Mouse (Mus musculus) neural tube, embryonic 11.5 days (tissue): ENCODE measurements at regions not wholly inside any gene's neighbourhood (a gene's known extent, or its start where the extent isn't known, plus 50 kb on each side); places are given as distances from the start of the nearest gene placed in this dataset.
"Not testable (repeated sequence)": the region's sequence is repeated elsewhere in the genome, so short reads cannot be mapped to it uniquely, and the experiment has no call there.

ENCODE experiments used
- ATAC-seq: fragments of 200-750 bp; cut with Nextera tagmentation; 2 replicates; pipeline ENCODE4 v1.8.0; 2017; ENCODE audit warnings: moderate number of reproducible peaks, mild to moderate bottlenecking, moderate TSS enrichment, moderate library complexity; ENCODE audit not compliant: insufficient read depth, low FRiP score, low TSS enrichment
- DNase-seq: peaks from one replicate; pipeline ENCODE4 v3.0.0-alpha.2; 2015; ENCODE audit warnings: low spot score
- H3K27ac ChIP-seq: fragments of 300-500 bp; sonication (generic); 2 replicates; pipeline ENCODE4 v1.5.1; 2014; ENCODE audit warnings: low read depth, mild to moderate bottlenecking, low read length
- H3K27me3 ChIP-seq: fragments of 300-500 bp; sonication (generic); 2 replicates; pipeline ENCODE4 v1.6.1; 2014; ENCODE audit warnings: mild to moderate bottlenecking, low read length, mixed read lengths; ENCODE audit not compliant: control insufficient read depth, insufficient read depth
- H3K36me3 ChIP-seq: fragments of 300-500 bp; sonication (generic); 2 replicates; pipeline ENCODE4 v1.6.1; 2014; ENCODE audit warnings: mild to moderate bottlenecking, low read length, moderate library complexity, mixed read lengths; ENCODE audit not compliant: control insufficient read depth, insufficient read depth
- H3K4me1 ChIP-seq: fragments of 300-500 bp; sonication (generic); 2 replicates; pipeline ENCODE4 v1.6.1; 2014; ENCODE audit warnings: low read length, mixed read lengths; ENCODE audit not compliant: control insufficient read depth, insufficient read depth
- H3K4me2 ChIP-seq: fragments of 300-500 bp; sonication (generic); 2 replicates; pipeline ENCODE4 v1.6.1; 2014; ENCODE audit warnings: low read depth, mild to moderate bottlenecking, moderate library complexity
- H3K4me3 ChIP-seq: fragments of 300-500 bp; sonication (generic); 2 replicates; pipeline ENCODE4 v1.5.1; 2014; ENCODE audit warnings: low read depth, low read length
- H3K9ac ChIP-seq: fragments of 300-500 bp; sonication (generic); 2 replicates; pipeline ENCODE4 v1.6.1; 2014; ENCODE audit warnings: mild to moderate bottlenecking, low read length
- H3K9me3 ChIP-seq: fragments of 300-500 bp; sonication (generic); 2 replicates; pipeline ENCODE4 v1.6.1; 2016; ENCODE audit warnings: low read length; ENCODE audit not compliant: control insufficient read depth
- WGBS: fragments of 180-500 bp; shearing (Covaris S2); extraction: QIAGEN DNeasy Blood & Tissue Kit; methylation state at CpG from one replicate; pipeline ENCODE4 v1.1.7; 2014; 5-methylcytosine and 5-hydroxymethylcytosine counted together

DNA sequence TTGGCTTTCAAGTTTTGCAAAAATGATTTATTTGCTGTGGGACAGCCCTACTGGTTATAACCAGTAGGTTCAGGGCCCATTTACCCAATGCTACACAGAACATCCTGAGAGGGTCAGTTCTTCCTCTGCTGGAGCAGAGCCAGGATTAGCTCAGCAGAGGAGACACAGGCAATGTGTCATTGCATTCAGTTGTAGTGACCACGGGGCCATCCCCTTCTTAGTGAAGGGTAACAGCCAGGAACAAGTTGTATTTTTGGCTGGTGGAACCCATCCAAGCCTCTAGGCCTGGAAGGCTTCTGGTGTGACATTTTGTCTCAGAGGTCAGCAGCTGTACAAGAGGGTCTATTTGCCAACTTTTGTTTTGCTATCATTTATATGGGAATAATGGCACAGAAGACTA is 120.6 kb upstream of the Dlgap1 start:
- DNase-seq (no peak), ATAC-seq (no peak)
- 79% methylated on average over 1 of the region's 1 CpGs for whole genome bisulfite sequencing
- Histone ChIP-seq H3K9ac (no peak overlapping the region), H3K27me3 (no peaks in the 10 kb centered on the region), H3K4me3 (no peak overlapping the region), H3K4me1 (no peaks in the 10 kb centered on the region), H3K4me2 (no peak overlapping the region), H3K9me3 (no peaks in the 10 kb centered on the region), H3K27ac (no peak overlapping the region), H3K36me3 (no peaks in the 10 kb centered on the region)

GRCm38 (mm10) chr17:69850075-69850474 is 118.8 kb upstream of the Dlgap1 start:
- no peak overlapping the region for H3K27ac ChIP-seq
- H3K9ac ChIP-seq = no peak overlapping the region
- WGBS = 33% methylated on average over 1 of the region's 1 CpGs
- no peaks in the 10 kb centered on the region for H3K27me3 ChIP-seq
- no peak overlapping the region for H3K4me2 ChIP-seq
- H3K36me3 ChIP-seq = no peaks in the 10 kb centered on the region
- ATAC-seq (no peak), DNase-seq (no peak)
- H3K9me3 ChIP-seq = no peaks in the 10 kb centered on the region
- H3K4me1 ChIP-seq = no peaks in the 10 kb centered on the region
- no peak overlapping the region for H3K4me3 ChIP-seq

DNA sequence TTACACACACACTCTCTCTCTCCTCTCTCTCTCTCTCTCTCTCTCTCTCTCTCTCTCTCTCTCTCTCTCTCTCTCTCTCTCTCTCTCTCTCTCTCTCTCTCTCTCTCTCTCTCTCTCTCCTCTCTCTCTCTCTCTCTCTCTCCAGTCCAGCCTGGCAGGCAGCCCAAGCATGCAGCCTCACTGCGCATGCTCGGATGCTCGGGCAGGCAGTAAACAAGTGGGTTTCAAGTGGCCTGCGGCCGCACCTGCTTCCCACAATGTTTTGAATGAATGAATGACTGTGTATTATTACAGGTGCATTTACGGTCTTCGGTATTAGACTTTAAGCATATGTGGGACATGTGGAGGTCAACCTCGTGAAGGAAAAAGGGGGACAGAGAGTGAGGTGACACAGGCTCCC is 88.9 kb upstream of the Dlgap1 start:
- WGBS = 87% methylated on average over 8 of the region's 8 CpGs
- not testable (repeated sequence) for H3K4me1 ChIP-seq, H3K9ac ChIP-seq, H3K27ac ChIP-seq, H3K27me3 ChIP-seq, H3K4me2 ChIP-seq, DNase-seq, ATAC-seq, H3K36me3 ChIP-seq, H3K9me3 ChIP-seq, H3K4me3 ChIP-seq

- H3K27ac ChIP-seq = no peak overlapping the region
- H3K9ac ChIP-seq = no peak overlapping the region
- H3K4me1 ChIP-seq = no peaks in the 10 kb centered on the region
- ATAC-seq (no peak), DNase-seq (no peak)
- no peak overlapping the region for H3K4me2 ChIP-seq
- no peaks in the 10 kb centered on the region for H3K9me3 ChIP-seq
- no peaks in the 10 kb centered on the region for H3K36me3 ChIP-seq
- WGBS = 61% methylated on average over 4 of the region's 4 CpGs
- H3K27me3 ChIP-seq = no peaks in the 10 kb centered on the region
- no peak overlapping the region for H3K4me3 ChIP-seq
Observed at GRCm38 (mm10) chr17:69893980-69894379, 74.9 kb upstream of the Dlgap1 start.
